Mouse (Mus musculus): ENCODE measurements around the gene Sptssb. TPM values are rescaled to one million over a fixed set of nuclear protein-coding genes. Genes with fewer than 3 reads are reported as not detected.

The Sptssb gene
- total and polyA plus RNA-seq, 3 experiments: not detected

- H3K4me3 ChIP-seq (ENCODE audit: control insufficient read depth in 1 of 2, insufficient read depth in 1 of 2, low read depth in 2 of 2, low read length in 2 of 2): no peak overlapping the region
- no peaks in the 10 kb centered on the region for H3K36me3 ChIP-seq (ENCODE audit: control insufficient read depth in 1 of 2, insufficient read depth in 2 of 2, low read length in 2 of 2)
- H3K9ac ChIP-seq (ENCODE audit: control insufficient read depth, low read depth, low read length, poor library complexity, severe bottlenecking): no peak overlapping the region
- no peaks in the 10 kb centered on the region for H3K4me1 ChIP-seq (ENCODE audit: control insufficient read depth in 1 of 2, insufficient read depth in 2 of 2, low read length in 2 of 2)
- DNase-seq (ENCODE audit: low read depth, low spot score): no peak
- TF ChIP-seq RCOR1 (IDR thresholded peaks at IDR 0.05; ENCODE audit: low read depth, low read length): no peak
- TF ChIP-seq MAZ (IDR thresholded peaks at IDR 0.05; ENCODE audit: low read depth, low read length): no peak
- TF ChIP-seq MAFK (IDR thresholded peaks at IDR 0.05; ENCODE audit: borderline replicate concordance, low read depth, low read length): no peak
- TF ChIP-seq POLR2A (IDR thresholded peaks at IDR 0.05; ENCODE audit: control insufficient read depth in 1 of 2, insufficient read depth in 1 of 2, low read depth in 1 of 2, low read length in 2 of 2, poor library complexity in 1 of 2): no peak
- no peak for TF ChIP-seq POLR2AphosphoS5 (IDR thresholded peaks at IDR 0.05; ENCODE audit: borderline replicate concordance, low read depth, low read length)
- no peak for TF ChIP-seq HCFC1 (IDR thresholded peaks at IDR 0.05; ENCODE audit: low read depth, low read length)
- no peak for TF ChIP-seq USF1 (IDR thresholded peaks at IDR 0.05; ENCODE audit: low read depth, low read length)
- TF ChIP-seq ZKSCAN1 (IDR thresholded peaks at IDR 0.05; ENCODE audit: low read depth, low read length): no peak
- H3K9me3 ChIP-seq (replicated peaks; ENCODE audit: insufficient read depth, low read length): no peaks in the 10 kb centered on the region
- H3K79me2 ChIP-seq (ENCODE audit: control insufficient read depth, insufficient read depth, low read length, poor library complexity): no peaks in the 10 kb centered on the region
- no peaks in the 10 kb centered on the region for H3K27me3 ChIP-seq (ENCODE audit: control insufficient read depth in 1 of 2, insufficient read depth in 2 of 2, low read length in 2 of 2)
- H3K27ac ChIP-seq (ENCODE audit: control insufficient read depth, low read depth, low read length): no peak overlapping the region
Measured at GRCm38 (mm10) chr3:69861789-69862395, 2.2 kb upstream of the Sptssb start.

DNA sequence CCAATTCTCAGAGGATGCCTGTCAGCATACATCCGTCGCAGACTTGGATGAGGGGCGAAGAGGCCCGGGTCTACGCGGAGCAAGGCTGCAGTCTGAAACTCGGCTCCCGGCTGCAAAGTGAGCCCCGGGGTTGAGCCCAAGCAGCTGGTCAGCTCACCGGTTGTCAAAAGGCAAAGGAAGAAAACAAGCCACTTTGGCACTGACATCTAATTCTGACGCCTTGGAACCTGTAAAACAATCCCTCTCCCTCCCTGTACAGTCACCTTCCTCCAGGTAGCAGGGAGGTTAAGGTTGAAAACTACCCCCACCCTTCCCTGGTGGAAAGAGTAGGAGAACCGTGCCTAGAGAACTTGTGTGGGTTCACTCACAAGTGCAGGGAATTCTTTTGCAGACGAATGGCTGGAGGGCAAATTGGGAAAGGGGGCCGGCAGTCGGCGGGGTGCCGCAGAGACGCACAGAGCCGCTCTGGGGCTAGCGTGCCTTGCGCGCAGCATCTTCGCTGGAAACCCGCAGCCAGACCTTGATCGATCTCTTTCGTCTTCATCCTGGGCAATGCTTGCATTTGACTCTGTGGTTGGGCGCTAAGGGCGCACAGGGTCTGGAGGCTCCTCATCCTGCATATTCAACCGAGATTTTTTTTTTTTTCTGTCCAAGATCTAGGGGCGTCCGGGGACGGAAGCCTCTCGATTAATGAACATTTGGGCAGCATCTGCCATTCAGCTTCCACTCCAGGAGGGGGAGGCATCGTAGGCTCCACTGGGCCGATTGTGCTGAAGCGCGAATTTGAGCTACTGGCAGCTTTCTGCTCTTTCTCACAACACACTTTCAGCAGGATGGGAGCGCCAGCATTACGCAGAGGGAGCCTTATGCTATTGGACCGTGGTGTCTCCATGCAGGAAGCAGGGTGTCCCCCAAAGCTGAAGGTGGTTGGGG lies 1.1 kb upstream of the Sptssb start:
- H3K4me3 ChIP-seq (ENCODE audit: control insufficient read depth in 1 of 2, insufficient read depth in 1 of 2, low read depth in 2 of 2, low read length in 2 of 2): no peak overlapping the region
- DNase-seq (ENCODE audit: low read depth, low spot score): no peak
- H3K36me3 ChIP-seq (ENCODE audit: control insufficient read depth in 1 of 2, insufficient read depth in 2 of 2, low read length in 2 of 2): no peaks in the 10 kb centered on the region
- TF ChIP-seq POLR2AphosphoS2 (IDR thresholded peaks at IDR 0.05; ENCODE audit: low read length): no peak
- no peak for TF ChIP-seq ZKSCAN1 (IDR thresholded peaks at IDR 0.05; ENCODE audit: low read depth, low read length)
- TF ChIP-seq EP300 (IDR thresholded peaks at IDR 0.05; ENCODE audit: low read depth in 1 of 2, low read length in 2 of 2): no peak
- no peak for TF ChIP-seq TCF12 (IDR thresholded peaks at IDR 0.05; ENCODE audit: low read depth, low read length)
- TF ChIP-seq ZC3H11A (IDR thresholded peaks at IDR 0.05; ENCODE audit: low read depth, low read length): no peak
- TF ChIP-seq ZNF384 (IDR thresholded peaks at IDR 0.05; ENCODE audit: low read depth, low read length): no peak
- no peaks in the 10 kb centered on the region for H3K4me1 ChIP-seq (ENCODE audit: control insufficient read depth in 1 of 2, insufficient read depth in 2 of 2, low read length in 2 of 2)
- no peaks in the 10 kb centered on the region for H3K9me3 ChIP-seq (replicated peaks; ENCODE audit: insufficient read depth, low read length)
- no peaks in the 10 kb centered on the region for H3K27me3 ChIP-seq (ENCODE audit: control insufficient read depth in 1 of 2, insufficient read depth in 2 of 2, low read length in 2 of 2)
- H3K9ac ChIP-seq (ENCODE audit: control insufficient read depth, low read depth, low read length, poor library complexity, severe bottlenecking): no peak overlapping the region
- no peak overlapping the region for H3K27ac ChIP-seq (ENCODE audit: control insufficient read depth, low read depth, low read length)
- H3K79me2 ChIP-seq (ENCODE audit: control insufficient read depth, insufficient read depth, low read length, poor library complexity): no peaks in the 10 kb centered on the region
